Mouse (Mus musculus): Measurements from ENCODE around the gene Cox14. TPM values are rescaled to one million over a fixed set of nuclear protein-coding genes. Genes with fewer than 3 reads are reported as not detected.

Gene Cox14
- 62.4 and 63.3 TPM in 2 replicates for polyA plus RNA-seq (2012; rRNA removed)

GRCm38 (mm10) chr15:99725341-99726155, at the start of gene Cox14:
Gene Cox14, plus strand, starts transcription at chr15:99725618.

DNA sequence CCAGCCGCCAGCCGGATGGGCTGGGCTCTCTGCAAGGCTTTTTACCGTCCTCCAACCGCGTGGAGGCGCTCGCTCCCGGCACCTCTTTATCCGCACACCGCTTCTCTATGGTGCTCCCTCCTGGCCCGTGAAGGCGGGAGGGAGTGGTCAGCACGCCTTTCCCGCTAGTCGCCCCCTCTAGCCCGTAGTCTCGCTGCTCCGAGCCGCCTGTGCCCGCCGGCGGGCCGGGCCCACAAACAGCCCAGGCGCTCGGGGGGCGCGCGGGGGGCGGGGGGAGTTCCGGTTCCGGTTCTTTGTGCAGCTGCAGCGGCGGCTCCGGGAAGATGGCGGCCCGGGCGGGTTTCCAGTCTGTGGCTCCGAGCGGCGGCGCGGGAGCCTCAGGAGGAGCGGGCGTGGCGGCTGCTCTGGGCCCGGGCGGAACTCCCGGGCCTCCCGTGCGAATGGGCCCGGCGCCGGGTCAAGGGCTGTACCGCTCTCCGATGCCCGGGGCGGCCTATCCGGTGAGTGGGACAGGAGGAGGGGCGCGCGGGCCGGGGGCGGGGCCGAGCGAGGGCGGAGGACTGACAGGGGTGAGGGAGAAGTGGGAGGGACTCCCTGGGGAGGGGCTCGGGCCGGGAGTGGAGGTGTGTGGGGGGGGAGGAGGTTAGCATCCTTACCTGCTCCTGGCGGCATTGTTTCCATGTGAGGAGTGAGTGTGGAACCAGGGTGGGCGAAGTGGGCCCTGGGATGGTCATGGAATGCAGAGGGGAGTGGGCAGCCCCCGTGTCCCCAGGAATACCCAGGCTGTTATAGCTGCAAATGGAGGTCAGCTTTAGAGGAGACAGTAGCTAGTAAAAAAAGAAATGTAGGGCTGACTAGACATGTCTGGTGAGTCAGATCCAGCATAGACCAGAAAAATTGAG, 23.2 kb upstream of the Cox14 start, which contains the start of gene Smarcd1:
Gene Smarcd1 (plus strand): TSS at position 131 of the 902 bp plus-strand sequence.

DNA sequence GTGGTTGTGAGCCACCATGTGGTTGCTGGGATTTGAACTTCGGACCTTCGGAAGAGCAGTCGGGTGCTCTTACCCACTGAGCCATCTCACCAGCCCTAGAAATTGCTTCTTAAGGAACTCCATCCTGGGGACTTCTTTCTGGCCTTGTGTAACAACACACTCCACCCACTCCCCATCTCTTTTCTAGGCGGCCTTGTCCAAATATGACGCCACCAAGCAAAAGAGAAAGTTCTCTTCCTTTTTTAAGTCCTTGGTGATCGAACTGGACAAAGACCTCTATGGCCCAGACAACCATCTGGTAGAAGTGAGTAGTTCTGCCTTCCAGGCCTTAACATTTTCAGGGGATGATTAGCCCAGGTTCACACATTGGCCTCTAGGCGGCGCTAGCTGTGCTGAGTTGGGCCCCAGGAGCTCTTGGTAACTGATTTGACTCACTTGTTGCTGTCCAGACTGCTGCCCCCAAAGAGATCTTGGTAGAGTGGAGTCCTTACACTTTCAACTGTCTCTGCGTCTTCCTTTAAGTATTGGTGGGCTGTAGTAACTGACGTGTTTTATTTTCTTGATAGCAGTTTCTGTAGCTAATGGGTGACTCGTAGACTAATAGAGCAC, 19.9 kb upstream of the Cox14 start, which contains the start of gene Gm17349:
Gene Gm17349 (minus strand): TSS at position 51 of the 609 bp plus-strand sequence.

DNA sequence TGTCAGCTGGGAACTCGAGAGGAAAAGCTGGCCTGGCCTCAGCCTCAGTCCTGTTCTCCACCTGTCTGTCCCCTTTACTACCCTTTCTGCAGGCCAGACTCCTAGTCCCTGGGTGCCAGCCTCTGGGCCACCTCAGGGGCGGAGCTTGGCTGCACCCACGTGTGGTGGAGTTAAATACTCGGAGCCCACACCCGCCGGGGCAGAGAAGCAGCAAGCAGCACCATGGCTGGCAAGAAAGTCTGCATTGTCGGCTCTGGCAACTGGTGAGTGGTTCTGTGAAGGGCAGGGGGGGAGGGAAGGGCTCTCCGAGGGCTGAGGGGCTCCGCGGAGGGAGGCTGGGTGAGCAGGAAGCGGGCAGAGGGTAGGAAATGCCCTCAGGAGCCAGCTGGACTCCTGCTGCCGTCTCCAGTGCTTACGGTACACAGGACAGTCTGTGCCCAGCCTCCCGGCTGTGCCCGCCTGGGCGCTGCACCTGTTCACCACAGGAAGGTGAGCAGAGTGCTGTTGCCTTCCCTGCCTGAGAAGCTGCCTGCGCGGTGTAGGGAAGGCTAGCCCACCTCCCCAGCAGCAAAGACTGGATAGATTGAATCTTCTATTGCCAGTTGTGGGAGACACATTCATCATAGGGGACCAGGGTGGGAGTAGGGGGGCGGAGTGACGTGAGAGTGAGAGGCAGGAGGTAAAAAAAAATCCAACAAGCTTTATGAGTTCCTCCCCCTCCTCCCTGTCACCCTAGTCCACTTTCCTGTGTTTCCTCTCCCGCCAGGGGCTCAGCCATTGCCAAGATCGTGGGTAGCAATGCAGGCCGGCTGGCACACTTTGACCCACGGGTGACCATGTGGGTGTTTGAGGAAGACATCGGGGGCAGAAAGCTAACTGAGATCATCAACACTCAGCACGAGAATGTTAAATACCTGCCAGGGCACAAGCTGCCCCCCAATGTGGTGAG, 7.8 kb upstream of the Cox14 start, which contains the start of gene Gpd1:
Gene Gpd1 (plus strand): TSS at position 130 of the 949 bp plus-strand sequence.

GRCm38 (mm10) chr15:99772881-99772924, 47.3 kb downstream of the Cox14 start, which contains the start of gene Cers5:
Gene Cers5, minus strand, starts transcription at chr15:99772885.

Other genes with a start within 250 kb of the Cox14 start
- 0.02 TPM in 1 of 2 replicates, not detected in the other for gene Faim2, start 197.5 kb upstream of the Cox14 start, polyA plus RNA-seq (2012; rRNA removed)
- not detected in 2 replicates for gene Aqp2, start 146.6 kb upstream of the Cox14 start, polyA plus RNA-seq (2012; rRNA removed)
- 0.05 and 0.06 TPM in 2 replicates for gene Aqp5, start 134.8 kb upstream of the Cox14 start, polyA plus RNA-seq (2012; rRNA removed)
- gene Aqp6, start 124.2 kb upstream of the Cox14 start, polyA plus RNA-seq (2012; rRNA removed): not detected in 2 replicates
- gene Racgap1, start 74.0 kb upstream of the Cox14 start, polyA plus RNA-seq (2012; rRNA removed): 51.8 and 58.7 TPM in 2 replicates
- 0.13 and 0.23 TPM in 2 replicates for gene Asic1, start 55.2 kb upstream of the Cox14 start, polyA plus RNA-seq (2012; rRNA removed)
- 6.2 and 7.0 TPM in 2 replicates for gene Smarcd1, start 23.5 kb upstream of the Cox14 start, polyA plus RNA-seq (2012; rRNA removed)
- gene Gm17349, start 20.1 kb upstream of the Cox14 start, polyA plus RNA-seq (2012; rRNA removed): 0.41 TPM in 1 of 2 replicates, not detected in the other
- gene Gpd1, start 8.1 kb upstream of the Cox14 start, polyA plus RNA-seq (2012; rRNA removed): 7.7 and 8.5 TPM in 2 replicates
- 4.2 and 5.6 TPM in 2 replicates for gene Cers5, start 47.3 kb downstream of the Cox14 start, polyA plus RNA-seq (2012; rRNA removed)
- gene Lima1, start 149.8 kb downstream of the Cox14 start, polyA plus RNA-seq (2012; rRNA removed): 5.5 and 5.8 TPM in 2 replicates
- gene Fam186a, start 241.4 kb downstream of the Cox14 start, polyA plus RNA-seq (2012; rRNA removed): under 0.01 TPM in 1 of 2 replicates, not detected in the other
- 11.0 and 12.0 TPM in 2 replicates for gene Larp4, start 244.4 kb downstream of the Cox14 start, polyA plus RNA-seq (2012; rRNA removed)

Data from liver, embryonic 14 days (tissue).